Mouse (Mus musculus): ENCODE data around the gene Hhipl2. TPM values are rescaled to one million over a fixed set of nuclear protein-coding genes. Genes with fewer than 3 reads are reported as not detected.

Gene Hhipl2
- polyA plus RNA-seq, 1 experiment, result 0.68 TPM

GRCm38 (mm10) chr1:183453066-183453465 is 35.1 kb downstream of the Hhipl2 start:
- DNase-seq (ENCODE audit: extremely low spot score in 1 of 2, low spot score in 1 of 2), result no peak

Other genes with a start within 250 kb of the Hhipl2 start
- 7.2 and 7.8 TPM in 2 replicates for gene Disp1, start 196.7 kb upstream of the Hhipl2 start, polyA plus RNA-seq (2012; rRNA removed)
- gene Aida, start 121.6 kb upstream of the Hhipl2 start, polyA plus RNA-seq (2012; rRNA removed), result 57.0 and 58.7 TPM in 2 replicates
- 48.7 and 51.2 TPM in 2 replicates for gene Brox, start 120.9 kb upstream of the Hhipl2 start, polyA plus RNA-seq (2012; rRNA removed)
- 121 and 124 TPM in 2 replicates for gene Mia3, start 48.7 kb upstream of the Hhipl2 start, polyA plus RNA-seq (2012; rRNA removed)
- gene Taf1a, start 29.2 kb upstream of the Hhipl2 start, polyA plus RNA-seq (2012; rRNA removed), result 34.0 and 34.7 TPM in 2 replicates

Measured in frontal cortex, adult 2 months (tissue).